In genomic region chr10:80019471-80020131, GRCm38 (mm10) we compare ENCODE assay signal across 7 mouse cellular contexts. TPM values are rescaled to one million over a fixed set of nuclear protein-coding genes. Genes with fewer than 3 reads are reported as not detected.
DNase-seq lines count a peak whose midpoint lies in the region; ATAC-seq and TF ChIP-seq lines count a peak whose summit lies in the region.

No protein-coding gene starts in this region.

- no peak for TF ChIP-seq POLR2A in bone marrow, adult 2 months (IDR thresholded peaks at IDR 0.05; ENCODE audit: borderline replicate concordance, control insufficient read depth, low read depth, low read length)

- no peaks in the 10 kb centered on the region for H3K9me3 ChIP-seq in ES-E14 (ENCODE audit: control insufficient read depth, insufficient read depth, low read depth, low read length)
- H3K9me3 ChIP-seq in heart, embryonic 16.5 days (replicated peaks; ENCODE audit: control insufficient read depth, low read length) = no peaks in the 10 kb centered on the region; the same call in 1 of the 2 replicates
- H3K9me3 ChIP-seq in liver, embryonic 14.5 days (ENCODE audit: control insufficient read depth, low read length) = no peaks in the 10 kb centered on the region

- TF ChIP-seq EP300 in liver, embryonic 14.5 days (IDR thresholded peaks at IDR 0.05; ENCODE audit: low read depth) = no peak

- H3K4me1 ChIP-seq in ES-E14 (ENCODE audit: control insufficient read depth in 2 of 2, insufficient read depth in 2 of 2, low read length in 2 of 2, poor library complexity in 1 of 2) = peaks cover 0 to 36% of the 10 kb centered on the region in 2 experiments; a peak in 3 of 4 replicates
- peaks cover 10% of the 10 kb centered on the region for H3K4me1 ChIP-seq in bone marrow, adult 2 months (ENCODE audit: control insufficient read depth, insufficient read depth, low read length)
- H3K4me1 ChIP-seq in heart, embryonic 16.5 days (ENCODE audit: control insufficient read depth, insufficient read depth, low read length) = peaks cover 9% of the 10 kb centered on the region
- peaks cover 18 to 20% of the 10 kb centered on the region in 2 experiments for H3K4me1 ChIP-seq in liver, embryonic 14.5 days (replicated peaks; ENCODE audit: control insufficient read depth in 2 of 2, insufficient read depth in 2 of 2, low read length in 1 of 2)

- WGBS in bone marrow, adult 2 months = 73% methylated on average over 20 of the region's 20 CpGs
- WGBS in heart, embryonic 16.5 days = 18% methylated on average over 20 of the region's 20 CpGs
- WGBS in liver, embryonic 14.5 days (ENCODE audit: insufficient replicate concordance) = 58% methylated on average over 20 of the region's 20 CpGs

- peak overlapping the region; percentile 2 to 16; a peak in 2 of 4 replicates for H3K4me3 ChIP-seq in ES-E14 (ENCODE audit: insufficient read depth in 1 of 2, low read depth in 1 of 2, low read length in 2 of 2, poor library complexity in 1 of 2, severe bottlenecking in 1 of 2)
- peak overlapping the region; percentile 60 for H3K4me3 ChIP-seq in bone marrow, adult 2 months (replicated peaks; ENCODE audit: control insufficient read depth, low read depth, low read length)
- peak overlapping the region; percentile 30 for H3K4me3 ChIP-seq in heart, embryonic 16.5 days (ENCODE audit: low read length)
- 0 out of 4 replicates have a peak overlapping the region, but pooled peaks of 1 of the 2 experiments have one; percentile 34 for H3K4me3 ChIP-seq in liver, embryonic 14.5 days (ENCODE audit: insufficient read depth in 1 of 2, low read depth in 2 of 2, low read length in 2 of 2)

- H3K9ac ChIP-seq in ES-E14 (ENCODE audit: insufficient read depth, low read depth, low read length, poor library complexity, severe bottlenecking) = 0 out of 2 replicates have a peak overlapping the region, but pooled peaks have one; percentile 12
- peak overlapping the region; percentile 34 for H3K9ac ChIP-seq in heart, embryonic 16.5 days (ENCODE audit: low read length)
- H3K9ac ChIP-seq in liver, embryonic 14.5 days (replicated peaks) = peak overlapping the region; percentile 34; the same call in 1 of the 2 replicates

- H3K27ac ChIP-seq in ES-E14 (ENCODE audit: insufficient read depth, low read depth, low read length, poor library complexity, severe bottlenecking) = no peak overlapping the region
- peak overlapping the region; percentile 92 for H3K27ac ChIP-seq in bone marrow, adult 2 months (ENCODE audit: control insufficient read depth, insufficient read depth, low read depth, low read length, poor library complexity)
- peak overlapping the region; percentile 40 for H3K27ac ChIP-seq in heart, embryonic 16.5 days (ENCODE audit: low read length)
- H3K27ac ChIP-seq in liver, embryonic 14.5 days = peak overlapping the region; percentile 60; the same call in 1 of the 2 replicates

- ATAC-seq in heart, embryonic 16.5 days (replicated peaks; ENCODE audit: extremely low read depth, insufficient read depth, low FRiP score) = 0 out of 2 replicates have a peak, but pooled peaks have one; percentile 12
- peak; percentile 29; the same call in 1 of the 2 replicates for ATAC-seq in liver, embryonic 14.5 days (ENCODE audit: insufficient read depth)

- H3K27me3 ChIP-seq in heart, embryonic 16.5 days (ENCODE audit: control insufficient read depth, insufficient read depth, low read length) = peaks cover 7% of the 10 kb centered on the region
- no peaks in the 10 kb centered on the region for H3K27me3 ChIP-seq in liver, embryonic 14.5 days (ENCODE audit: control insufficient read depth, insufficient read depth, low read length)

- no peak for TF ChIP-seq CTCF in bone marrow, adult 2 months (IDR thresholded peaks at IDR 0.05; ENCODE audit: control insufficient read depth, insufficient read depth, low read length)
- no peak for TF ChIP-seq CTCF in liver, embryonic 14.5 days (IDR thresholded peaks at IDR 0.05; ENCODE audit: low read depth)

- H3K4me2 ChIP-seq in heart, embryonic 16.5 days (ENCODE audit: low read depth, low read length) = peak overlapping the region; percentile 46
- peak overlapping the region; percentile 81 for H3K4me2 ChIP-seq in liver, embryonic 14.5 days (ENCODE audit: low read depth)

- peaks cover 3% of the 10 kb centered on the region; the same call in 1 of the 2 replicates for H3K36me3 ChIP-seq in ES-E14 (ENCODE audit: control insufficient read depth, insufficient read depth, low read length, poor library complexity, severe bottlenecking)
- H3K36me3 ChIP-seq in heart, embryonic 16.5 days (ENCODE audit: control insufficient read depth, insufficient read depth) = no peaks in the 10 kb centered on the region
- peaks cover 11% of the 10 kb centered on the region for H3K36me3 ChIP-seq in liver, embryonic 14.5 days (replicated peaks; ENCODE audit: control insufficient read depth, insufficient read depth, low read depth)

- no peak for DNase-seq in ES-E14 (ENCODE audit: low read depth, low spot score)
- DNase-seq in liver, embryonic 14.5 days (ENCODE audit: low read depth in 3 of 3, low spot score in 3 of 3) = no peak
- no peak for DNase-seq in frontal cortex, postnatal 10 days (ENCODE audit: low spot score in 2 of 2)
- no peak for DNase-seq in spleen, postnatal 36 days (ENCODE audit: low spot score in 2 of 2)
- no peak for DNase-seq in right cerebral cortex, postnatal 10 days (ENCODE audit: low spot score in 2 of 2)

- in situ Hi-C loops in ES-E14 (cut with MboI; ENCODE audit: low sequenced_read_pairs in 2 of 2, unreplicated experiment in 2 of 2) = no loop called here

TF ChIP-seq in ES-E14, 5 proteins besides CTCF, POLR2A, EP300 and RAD21:
- no peak for TF ChIP-seq HCFC1 (IDR thresholded peaks at IDR 0.05; ENCODE audit: borderline replicate concordance, insufficient read depth, low read length)
- no peak for TF ChIP-seq ZNF384 (IDR thresholded peaks at IDR 0.05; ENCODE audit: low read depth, low read length)
- TF ChIP-seq CHD2 (IDR thresholded peaks at IDR 0.05; ENCODE audit: low read depth, low read length) = no peak
- TF ChIP-seq ZC3H11A (IDR thresholded peaks at IDR 0.05; ENCODE audit: borderline replicate concordance, low read depth, low read length) = no peak
- no peak for TF ChIP-seq MAFK (IDR thresholded peaks at IDR 0.05; ENCODE audit: insufficient read depth, low read depth, low read length)

RNA-seq across cellular contexts. Expression of gene Arhgap45, which starts 3.1 kb away (rescaled TPM):
- total RNA-seq in ES-E14 (2012; rRNA removed) = 17.0 and 20.9 TPM in 2 replicates
- polyA plus RNA-seq in bone marrow, adult 2 months (2011; ENCODE audit: insufficient read depth, insufficient read length, low replicate concordance, missing spikeins) = 111 and 291 TPM in 2 replicates
- 10.9 and 17.7 TPM in 2 replicates for polyA plus RNA-seq in heart, embryonic 16.5 days (2015; fragmentation: Nextera tagmentation; extraction: Ambion mirVana)
- 17.5 and 20.9 TPM in 2 replicates for polyA plus RNA-seq in liver, embryonic 14.5 days (2012; rRNA removed)
- 7.9 and 9.3 TPM in 2 replicates for polyA plus RNA-seq in liver, embryonic 14.5 days (2014; fragmentation: Nextera tagmentation; extraction: Ambion mirVana)

RNA-seq across cellular contexts. Expression of gene Polr2e, which starts 20.0 kb away (rescaled TPM):
- total RNA-seq in ES-E14 (2012; rRNA removed) = 266 and 293 TPM in 2 replicates
- 35.6 and 44.5 TPM in 2 replicates for polyA plus RNA-seq in bone marrow, adult 2 months (2011; ENCODE audit: insufficient read depth, insufficient read length, low replicate concordance, missing spikeins)
- 136 and 144 TPM in 2 replicates for polyA plus RNA-seq in heart, embryonic 16.5 days (2015; fragmentation: Nextera tagmentation; extraction: Ambion mirVana)
- 77.0 and 121 TPM in 2 replicates for polyA plus RNA-seq in liver, embryonic 14.5 days (2012; rRNA removed)
- 88.0 and 90.2 TPM in 2 replicates for polyA plus RNA-seq in liver, embryonic 14.5 days (2014; fragmentation: Nextera tagmentation; extraction: Ambion mirVana)

RNA-seq across cellular contexts. Expression of gene Abca7, which starts 23.3 kb away (rescaled TPM):
- 8.8 and 18.9 TPM in 2 replicates for total RNA-seq in ES-E14 (2012; rRNA removed)
- 54.3 and 96.9 TPM in 2 replicates for polyA plus RNA-seq in bone marrow, adult 2 months (2011; ENCODE audit: insufficient read depth, insufficient read length, low replicate concordance, missing spikeins)
- 3.2 TPM in 2 replicates for polyA plus RNA-seq in heart, embryonic 16.5 days (2015; fragmentation: Nextera tagmentation; extraction: Ambion mirVana)
- polyA plus RNA-seq in liver, embryonic 14.5 days (2012; rRNA removed) = 11.2 and 12.7 TPM in 2 replicates
- 4.9 and 6.0 TPM in 2 replicates for polyA plus RNA-seq in liver, embryonic 14.5 days (2014; fragmentation: Nextera tagmentation; extraction: Ambion mirVana)

RNA-seq across cellular contexts. Expression of gene Gpx4, which starts 27.4 kb away (rescaled TPM):
- total RNA-seq in ES-E14 (2012; rRNA removed) = 1,456 and 1,919 TPM in 2 replicates
- polyA plus RNA-seq in bone marrow, adult 2 months (2011; ENCODE audit: insufficient read depth, insufficient read length, low replicate concordance, missing spikeins) = 948 and 2,392 TPM in 2 replicates
- 668 and 748 TPM in 2 replicates for polyA plus RNA-seq in heart, embryonic 16.5 days (2015; fragmentation: Nextera tagmentation; extraction: Ambion mirVana)
- polyA plus RNA-seq in liver, embryonic 14.5 days (2012; rRNA removed) = 274 and 388 TPM in 2 replicates
- 705 and 724 TPM in 2 replicates for polyA plus RNA-seq in liver, embryonic 14.5 days (2014; fragmentation: Nextera tagmentation; extraction: Ambion mirVana)

RNA-seq across cellular contexts. Expression of gene Cnn2, which starts 31.2 kb away (rescaled TPM):
- total RNA-seq in ES-E14 (2012; rRNA removed) = 94.1 and 159 TPM in 2 replicates
- polyA plus RNA-seq in bone marrow, adult 2 months (2011; ENCODE audit: insufficient read depth, insufficient read length, low replicate concordance, missing spikeins) = 41.7 and 92.4 TPM in 2 replicates
- 218 and 255 TPM in 2 replicates for polyA plus RNA-seq in heart, embryonic 16.5 days (2015; fragmentation: Nextera tagmentation; extraction: Ambion mirVana)
- polyA plus RNA-seq in liver, embryonic 14.5 days (2012; rRNA removed) = 14.3 and 15.8 TPM in 2 replicates
- 33.8 and 39.7 TPM in 2 replicates for polyA plus RNA-seq in liver, embryonic 14.5 days (2014; fragmentation: Nextera tagmentation; extraction: Ambion mirVana)
